Mouse (Mus musculus) heart, embryonic 11.5 days (tissue): ENCODE results near the gene Arpc5. TPM values are rescaled to one million over a fixed set of nuclear protein-coding genes. Genes with fewer than 3 reads are reported as not detected.
A peak's percentile ranks its signal among the peaks of the same experiment; 100 is the strongest.

Source experiments
- ATAC-seq: fragments of 200-750 bp; cut with Nextera tagmentation; replicated peaks from 2 replicates; pipeline ENCODE4 v1.8.0; 2017; ENCODE audit warnings: moderate library complexity; ENCODE audit not compliant: insufficient number of reproducible peaks, low FRiP score, low TSS enrichment
- H3K27ac ChIP-seq: fragments of 300-500 bp; sonication (generic); 2 replicates; pipeline ENCODE4 v1.5.1; 2014; ENCODE audit warnings: mild to moderate bottlenecking, low read depth, low read length
- H3K27me3 ChIP-seq: fragments of 300-500 bp; sonication (generic); 2 replicates; pipeline ENCODE4 v1.6.1; 2014; ENCODE audit warnings: mild to moderate bottlenecking, low read length, mixed read lengths; ENCODE audit not compliant: control insufficient read depth, insufficient read depth
- H3K36me3 ChIP-seq: fragments of 300-500 bp; sonication (generic); 2 replicates; pipeline ENCODE4 v1.6.1; 2014; ENCODE audit warnings: mild to moderate bottlenecking, low read length, moderate library complexity, mixed read lengths; ENCODE audit not compliant: control insufficient read depth, insufficient read depth
- H3K4me1 ChIP-seq: fragments of 300-500 bp; sonication (generic); 2 replicates; pipeline ENCODE4 v1.6.1; 2014; ENCODE audit warnings: low read length; ENCODE audit not compliant: control insufficient read depth, insufficient read depth
- H3K4me2 ChIP-seq: fragments of 300-500 bp; sonication (generic); 2 replicates; pipeline ENCODE4 v1.6.1; 2014; ENCODE audit warnings: mild to moderate bottlenecking, moderate library complexity
- H3K4me3 ChIP-seq: fragments of 300-500 bp; sonication (generic); 2 replicates; pipeline ENCODE4 v1.5.1; 2014; ENCODE audit warnings: low read depth, low read length
- H3K9ac ChIP-seq: fragments of 300-500 bp; sonication (generic); 2 replicates; pipeline ENCODE4 v1.6.1; 2014; ENCODE audit warnings: mild to moderate bottlenecking, low read depth, low read length, moderate library complexity
- H3K9me3 ChIP-seq: fragments of 300-500 bp; sonication (generic); replicated peaks from 2 replicates; pipeline ENCODE4 v1.6.1; 2016; ENCODE audit warnings: low read length; ENCODE audit not compliant: control insufficient read depth
- WGBS: fragments of 180-500 bp; shearing (Covaris S2); extraction: QIAGEN DNeasy Blood & Tissue Kit; methylation state at CpG from one replicate; pipeline ENCODE4 v1.1.7; 2014; ENCODE audit not compliant: insufficient replicate concordance; 5-methylcytosine and 5-hydroxymethylcytosine counted together
- polyA plus RNA-seq: library from polyadenylated mRNA; unstranded; fragments of >200 nt; fragmentation: Nextera tagmentation; extraction: Ambion mirVana; gene quantifications from 2 replicates; pipeline ENCODE4 v1.2.1, GENCODE M21; 2014

The Arpc5 gene
- polyA plus RNA-seq, 1 experiment from 2014 or later, result 257 TPM

- no peak overlapping the region for H3K4me2 ChIP-seq
- peak overlapping the region; percentile 25; the same call in 1 of the 2 replicates for H3K27ac ChIP-seq
- no peaks in the 10 kb centered on the region for H3K9me3 ChIP-seq
- no peaks in the 10 kb centered on the region for H3K36me3 ChIP-seq
- no peak overlapping the region for H3K9ac ChIP-seq
- WGBS, result 43% methylated on average over 9 of the region's 9 CpGs
- peaks cover 7% of the 10 kb centered on the region; the same call in 1 of the 2 replicates for H3K4me1 ChIP-seq
- H3K4me3 ChIP-seq, result no peak overlapping the region
- H3K27me3 ChIP-seq, result no peaks in the 10 kb centered on the region
- 0 out of 2 replicates have a peak, but pooled peaks have one; percentile 46 for ATAC-seq
Measured at GRCm38 (mm10) chr1:152738793-152739192, 27.5 kb upstream of the Arpc5 start.

GRCm38 (mm10) chr1:152739374-152739773 lies 27.0 kb upstream of the Arpc5 start:
- WGBS, result 90% methylated on average over 11 of the region's 11 CpGs
- H3K27me3 ChIP-seq, result no peaks in the 10 kb centered on the region
- H3K27ac ChIP-seq, result no peak overlapping the region
- no peak overlapping the region for H3K9ac ChIP-seq
- peaks cover 7% of the 10 kb centered on the region; the same call in 1 of the 2 replicates for H3K4me1 ChIP-seq
- no peak for ATAC-seq
- no peaks in the 10 kb centered on the region for H3K36me3 ChIP-seq
- no peak overlapping the region for H3K4me2 ChIP-seq
- no peak overlapping the region for H3K4me3 ChIP-seq
- no peaks in the 10 kb centered on the region for H3K9me3 ChIP-seq

DNA sequence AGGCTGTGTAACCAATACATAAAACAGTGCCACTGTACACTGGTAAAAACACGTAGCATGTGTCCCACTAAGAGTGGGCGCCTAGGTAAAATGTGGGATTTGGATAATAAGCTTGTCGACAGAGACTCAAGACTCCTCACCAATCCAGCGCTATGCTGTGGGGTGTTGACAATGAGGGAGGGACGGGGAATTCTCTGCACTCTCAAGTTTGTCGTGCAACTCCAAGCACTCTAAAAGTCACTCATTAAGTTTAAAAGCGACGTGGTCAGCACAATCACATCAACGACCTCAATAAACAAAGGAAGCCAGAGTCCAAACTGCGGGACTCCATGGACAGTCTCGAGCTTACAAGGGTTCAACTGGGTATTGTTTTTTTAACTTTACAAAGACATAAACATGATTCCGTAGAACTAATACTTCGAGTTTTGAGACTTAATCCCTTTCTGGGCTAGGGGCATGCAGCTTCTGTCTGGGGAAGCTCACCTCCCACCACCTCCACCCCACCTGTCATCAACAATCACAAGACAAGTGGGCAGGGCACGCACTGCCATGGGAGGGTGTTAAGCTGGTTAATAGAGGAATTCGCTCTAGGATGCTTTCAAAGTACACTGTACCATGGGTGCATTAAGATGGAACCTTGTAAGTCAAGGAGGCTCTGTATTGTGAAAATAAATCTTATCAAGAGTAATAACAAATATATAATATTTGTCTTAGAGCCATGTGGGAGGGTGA lies 23.1 kb upstream of the Arpc5 start:
- no peak overlapping the region for H3K9ac ChIP-seq
- no peaks in the 10 kb centered on the region for H3K27me3 ChIP-seq
- no peak overlapping the region for H3K4me3 ChIP-seq
- no peaks in the 10 kb centered on the region for H3K36me3 ChIP-seq
- H3K9me3 ChIP-seq, result no peaks in the 10 kb centered on the region
- H3K4me2 ChIP-seq, result no peak overlapping the region
- H3K4me1 ChIP-seq, result peaks cover 7% of the 10 kb centered on the region; the same call in 1 of the 2 replicates
- no peak for ATAC-seq
- 0 out of 2 replicates have a peak overlapping the region, but pooled peaks have one; percentile 4 for H3K27ac ChIP-seq
- WGBS, result 42% methylated on average over 15 of the region's 15 CpGs

DNA sequence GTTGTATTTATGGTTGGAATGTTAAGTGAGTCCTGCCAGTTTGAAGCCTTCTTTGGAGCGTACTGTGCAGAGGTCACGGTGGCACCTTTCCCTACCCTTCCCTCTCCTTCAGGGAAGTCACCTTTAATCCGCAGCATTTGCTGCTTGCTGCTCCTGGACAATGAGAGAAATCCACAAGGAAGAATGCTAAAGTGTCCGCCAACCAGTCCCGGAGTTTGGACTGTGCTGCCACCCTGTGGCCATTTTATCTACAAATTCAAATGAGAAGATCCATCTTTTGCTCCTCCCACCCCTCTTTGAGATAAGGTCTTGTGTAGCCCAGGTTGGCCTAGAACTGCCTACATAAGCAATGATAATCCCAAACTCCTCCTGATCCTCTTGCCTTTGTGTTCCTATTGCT lies 19.9 kb upstream of the Arpc5 start:
- H3K9ac ChIP-seq, result no peak overlapping the region
- no peak for ATAC-seq
- 7% methylated on average over 5 of the region's 5 CpGs for WGBS

DNA sequence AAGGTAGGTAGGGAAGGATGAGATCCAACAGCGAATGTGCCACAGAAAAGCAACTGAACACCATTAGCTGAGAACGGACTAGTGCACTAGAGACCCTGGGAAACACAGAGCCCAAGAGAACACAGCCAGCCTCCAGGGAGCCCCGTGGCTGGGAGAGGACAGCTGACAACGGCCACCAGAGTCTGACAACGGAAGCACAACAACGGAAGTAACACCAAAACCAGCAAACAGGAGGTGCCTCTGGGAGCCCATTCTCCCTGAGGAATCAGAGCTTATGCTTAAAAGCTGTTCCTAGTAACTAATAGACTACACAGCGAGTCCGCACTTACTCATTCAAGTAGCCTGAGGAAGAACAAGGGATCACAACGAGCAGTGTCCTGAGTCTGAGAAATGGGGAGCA lies 17.1 kb upstream of the Arpc5 start:
- H3K9me3 ChIP-seq, result no peaks in the 10 kb centered on the region
- H3K4me1 ChIP-seq, result no peaks in the 10 kb centered on the region
- ATAC-seq, result no peak
- H3K9ac ChIP-seq, result no peak overlapping the region
- 59% methylated on average over 9 of the region's 9 CpGs for WGBS
- no peak overlapping the region for H3K4me2 ChIP-seq
- H3K27ac ChIP-seq, result no peak overlapping the region
- no peaks in the 10 kb centered on the region for H3K36me3 ChIP-seq
- no peaks in the 10 kb centered on the region for H3K27me3 ChIP-seq
- H3K4me3 ChIP-seq, result no peak overlapping the region

More for the DNA sequence above, 19.9 kb upstream of the Arpc5 start:
- Histone ChIP-seq H3K36me3 (no peaks in the 10 kb centered on the region), H3K4me3 (no peak overlapping the region), H3K4me1 (peaks cover 7% of the 10 kb centered on the region; the same call in 1 of the 2 replicates), H3K4me2 (no peak overlapping the region), H3K27me3 (no peaks in the 10 kb centered on the region), H3K9me3 (no peaks in the 10 kb centered on the region), H3K27ac (no peak overlapping the region)

DNA sequence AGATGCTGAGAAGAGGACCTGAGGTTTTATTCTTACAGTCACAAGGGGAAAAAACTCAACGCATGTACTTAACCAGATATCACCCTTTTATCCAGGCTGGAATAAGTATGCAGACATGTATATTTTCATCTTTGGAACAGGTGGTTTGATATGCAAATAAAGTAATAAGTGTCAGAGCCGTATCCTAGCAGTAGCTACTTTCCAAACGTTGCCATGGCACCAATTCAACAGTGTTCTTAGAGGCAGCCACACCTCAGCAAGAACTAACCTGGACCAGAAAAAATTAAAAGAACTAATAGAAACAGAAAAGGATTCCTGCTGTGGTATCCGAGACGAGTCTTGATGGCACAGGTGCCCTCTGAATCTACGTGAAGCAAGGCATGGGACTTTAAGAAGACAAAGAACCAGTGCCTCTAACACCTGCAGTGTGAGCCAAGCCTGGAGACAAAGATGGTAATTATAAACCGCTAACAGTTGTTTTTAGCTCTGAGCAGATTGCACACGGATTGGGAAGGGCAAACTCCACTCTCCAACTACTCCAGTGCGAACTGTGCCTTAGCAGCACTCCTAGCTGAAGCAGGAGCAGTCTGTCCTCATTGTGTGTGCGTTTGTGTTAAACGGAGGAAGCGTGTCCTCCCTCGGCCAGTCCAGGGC lies 15.9 kb upstream of the Arpc5 start, which contains the start of gene Apobec4:
Apobec4 (plus strand) TSS at position 240 of the 654 bp plus-strand sequence.
- H3K4me2 ChIP-seq, result no peak within 1 kb of the TSS
- no peaks in the 10 kb centered on the region for H3K36me3 ChIP-seq
- no peaks in the 10 kb centered on the region for H3K9me3 ChIP-seq
- H3K27ac ChIP-seq, result no peak within 1 kb of the TSS
- H3K9ac ChIP-seq, result no peak within 1 kb of the TSS
- ATAC-seq, result no peak
- H3K4me3 ChIP-seq, result no peak within 1 kb of the TSS
- no peaks in the 10 kb centered on the region for H3K4me1 ChIP-seq
- 74% methylated on average over 13 of the region's 13 CpGs for WGBS
- H3K27me3 ChIP-seq, result no peaks in the 10 kb centered on the region

GRCm38 (mm10) chr1:152761791-152762190 lies 4.6 kb upstream of the Arpc5 start:
- no peak overlapping the region for H3K4me2 ChIP-seq
- no peaks in the 10 kb centered on the region for H3K9me3 ChIP-seq
- no peak for ATAC-seq
- H3K36me3 ChIP-seq, result no peaks in the 10 kb centered on the region
- H3K27ac ChIP-seq, result no peak overlapping the region
- WGBS, result 71% methylated on average over 2 of the region's 2 CpGs
- peaks cover 7% of the 10 kb centered on the region; the same call in 1 of the 2 replicates for H3K27me3 ChIP-seq
- H3K4me1 ChIP-seq, result no peaks in the 10 kb centered on the region
- no peak overlapping the region for H3K4me3 ChIP-seq
- no peak overlapping the region for H3K9ac ChIP-seq

DNA sequence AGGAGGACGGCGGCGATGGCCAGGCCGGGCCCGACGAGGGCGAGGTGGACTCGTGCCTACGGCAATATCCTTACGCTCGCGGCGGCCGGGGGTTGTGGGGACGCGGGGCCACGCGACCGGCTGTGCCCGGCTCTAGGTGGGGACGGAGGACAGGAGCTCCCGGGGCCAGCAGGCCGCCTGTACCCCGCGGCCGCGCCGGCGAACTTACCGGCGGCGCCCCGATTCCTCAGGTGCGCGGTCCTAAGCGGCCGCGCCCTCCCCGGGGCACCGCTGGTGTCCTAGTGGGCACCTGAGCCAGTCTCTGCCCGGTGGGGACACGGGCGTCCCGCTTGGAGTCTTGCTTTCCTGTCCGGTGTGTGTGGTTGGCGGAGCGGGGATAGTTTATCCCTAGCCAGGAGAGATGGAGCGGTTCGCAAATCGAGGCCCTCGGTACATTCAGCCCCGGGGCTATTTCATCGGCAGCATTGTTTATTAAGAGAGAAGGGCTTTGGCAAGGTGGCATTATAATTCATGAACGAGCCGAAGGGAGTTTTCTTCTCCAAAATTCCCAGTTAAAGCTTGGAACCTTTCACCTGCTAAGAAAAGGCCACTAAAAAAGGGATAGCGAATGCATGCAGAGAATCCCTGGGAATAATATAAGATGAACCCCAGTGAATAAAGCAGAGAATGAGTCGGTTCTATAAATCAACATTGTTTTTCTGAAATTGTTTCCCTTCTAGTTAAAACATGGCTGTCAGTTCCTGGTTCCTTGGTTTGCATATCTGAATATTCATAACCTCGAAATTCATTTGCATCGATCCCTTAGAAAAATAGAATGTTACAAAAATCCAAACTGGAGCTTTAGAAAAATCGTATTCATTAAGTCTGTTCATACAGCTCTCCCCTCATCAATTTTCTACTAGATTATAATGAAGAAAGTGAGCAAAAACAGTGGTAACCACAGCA lies 734 bp downstream of the Arpc5 start:
- peak overlapping the region; percentile 98 for H3K9ac ChIP-seq
- peaks cover 7% of the 10 kb centered on the region; the same call in 1 of the 2 replicates for H3K27me3 ChIP-seq
- under 1% methylated on average over 58 of the region's 60 CpGs for whole genome bisulfite sequencing
- peaks cover 6% of the 10 kb centered on the region; the same call in 1 of the 2 replicates for H3K36me3 ChIP-seq
- H3K9me3 ChIP-seq, result no peaks in the 10 kb centered on the region
- peak; percentile 58 for ATAC-seq
- H3K4me1 ChIP-seq, result no peaks in the 10 kb centered on the region
- H3K27ac ChIP-seq, result peak overlapping the region; percentile 91
- H3K4me3 ChIP-seq, result peak overlapping the region; percentile 93
- peak overlapping the region; percentile 69 for H3K4me2 ChIP-seq
